Mouse (Mus musculus) testis, postnatal 14 days (tissue): Measurements from ENCODE around the gene Atf3.

Experiments
- DNase-seq: peaks from one replicate; pipeline ENCODE4 v3.0.0; 2021; ENCODE audit warnings: low spot score

Gene Atf3

DNA sequence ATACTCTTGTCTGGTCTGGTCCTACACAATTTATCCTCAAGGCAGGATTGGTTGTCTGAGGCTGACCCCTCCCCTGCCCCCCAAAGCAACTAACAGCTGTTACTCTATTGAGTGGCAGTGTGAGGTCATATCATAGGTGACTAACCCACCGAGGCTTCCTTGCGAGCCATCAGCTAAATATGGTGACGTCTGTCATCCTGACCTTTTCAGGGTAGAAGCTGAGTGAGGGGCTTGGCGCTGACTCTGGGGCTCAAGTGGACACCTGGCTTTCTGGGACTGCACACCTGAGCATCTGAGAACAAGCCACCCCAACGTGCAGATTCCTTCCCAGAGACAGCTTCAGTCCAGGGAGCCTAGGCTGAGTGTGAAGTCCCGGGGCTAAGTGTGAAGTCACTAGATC is at the start of gene Atf3:
Gene Atf3 (minus strand): TSS at position 101 of the 400 bp plus-strand sequence.
- DNase-seq = no peak

DNA sequence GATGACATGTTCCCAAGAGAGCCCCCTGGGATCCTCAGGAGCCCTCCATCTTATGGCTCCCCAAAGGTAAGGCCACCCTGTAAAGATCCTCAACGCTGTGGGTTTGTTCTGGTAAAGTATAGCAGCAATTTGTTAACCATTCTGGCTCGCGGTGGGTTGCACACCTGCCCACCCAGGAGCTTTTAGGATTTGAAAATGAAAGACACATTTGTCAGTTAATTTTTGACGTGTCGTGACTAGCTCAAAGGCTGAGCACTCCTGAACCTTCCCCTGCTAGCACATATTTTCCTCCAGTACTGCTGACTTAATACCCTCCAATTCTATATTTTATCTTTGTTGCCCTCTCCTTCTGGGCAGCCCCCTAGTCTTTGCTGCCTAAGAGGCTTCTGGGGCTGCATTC is 49.3 kb upstream of the Atf3 start:
- DNase-seq = no peak

DNA sequence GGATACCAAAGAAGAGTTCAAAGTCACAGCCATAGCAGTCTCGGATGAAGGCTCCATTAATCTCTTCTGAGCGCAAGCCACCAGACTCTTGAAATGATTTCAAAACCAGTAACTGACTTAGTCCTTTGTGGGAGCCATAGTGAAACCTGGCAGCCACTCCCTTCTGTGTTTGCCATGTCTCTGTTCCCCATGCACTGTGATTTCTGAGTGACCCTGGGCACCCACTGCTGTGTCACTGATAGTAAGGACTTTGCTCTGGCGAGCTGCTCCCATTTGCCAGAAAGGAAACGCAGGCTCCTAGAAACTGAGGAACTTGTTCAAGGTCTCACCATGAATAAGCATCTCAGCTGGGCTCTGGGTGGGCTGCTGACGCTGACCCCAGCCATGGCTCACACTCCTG is 45.6 kb upstream of the Atf3 start:
- no peak for DNase-seq

GRCm38 (mm10) chr1:191261861-191262260 is 44.0 kb upstream of the Atf3 start:
- DNase-seq = no peak

- no peak for DNase-seq
Measured at GRCm38 (mm10) chr1:191259661-191260060, 41.8 kb upstream of the Atf3 start.

GRCm38 (mm10) chr1:191259121-191259520 is 41.3 kb upstream of the Atf3 start:
- no peak for DNase-seq

GRCm38 (mm10) chr1:191258521-191258920 is 40.7 kb upstream of the Atf3 start:
- DNase-seq = no peak

GRCm38 (mm10) chr1:191257981-191258380 is 40.1 kb upstream of the Atf3 start:
- no peak for DNase-seq

DNA sequence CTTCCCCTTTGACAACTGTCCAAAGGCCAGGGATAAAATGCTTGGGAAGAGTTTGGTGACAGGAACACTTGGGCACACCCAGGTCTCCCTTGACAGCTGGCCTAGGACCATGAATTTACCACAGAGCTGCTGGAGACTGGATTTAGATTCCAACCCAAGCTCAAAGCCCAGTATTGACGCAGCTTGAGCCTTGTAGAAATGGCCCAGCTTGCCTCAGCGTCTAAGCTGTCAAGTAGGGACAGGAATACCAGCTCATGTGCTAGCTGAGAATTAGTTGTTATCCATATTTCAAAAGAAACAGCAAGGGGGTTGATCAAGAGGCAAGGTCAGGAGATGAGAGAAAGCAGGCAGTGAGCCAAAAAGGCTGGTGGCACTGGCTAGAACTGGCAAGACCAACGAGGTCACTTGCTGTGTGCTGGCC is 39.5 kb upstream of the Atf3 start:
- no peak for DNase-seq

DNA sequence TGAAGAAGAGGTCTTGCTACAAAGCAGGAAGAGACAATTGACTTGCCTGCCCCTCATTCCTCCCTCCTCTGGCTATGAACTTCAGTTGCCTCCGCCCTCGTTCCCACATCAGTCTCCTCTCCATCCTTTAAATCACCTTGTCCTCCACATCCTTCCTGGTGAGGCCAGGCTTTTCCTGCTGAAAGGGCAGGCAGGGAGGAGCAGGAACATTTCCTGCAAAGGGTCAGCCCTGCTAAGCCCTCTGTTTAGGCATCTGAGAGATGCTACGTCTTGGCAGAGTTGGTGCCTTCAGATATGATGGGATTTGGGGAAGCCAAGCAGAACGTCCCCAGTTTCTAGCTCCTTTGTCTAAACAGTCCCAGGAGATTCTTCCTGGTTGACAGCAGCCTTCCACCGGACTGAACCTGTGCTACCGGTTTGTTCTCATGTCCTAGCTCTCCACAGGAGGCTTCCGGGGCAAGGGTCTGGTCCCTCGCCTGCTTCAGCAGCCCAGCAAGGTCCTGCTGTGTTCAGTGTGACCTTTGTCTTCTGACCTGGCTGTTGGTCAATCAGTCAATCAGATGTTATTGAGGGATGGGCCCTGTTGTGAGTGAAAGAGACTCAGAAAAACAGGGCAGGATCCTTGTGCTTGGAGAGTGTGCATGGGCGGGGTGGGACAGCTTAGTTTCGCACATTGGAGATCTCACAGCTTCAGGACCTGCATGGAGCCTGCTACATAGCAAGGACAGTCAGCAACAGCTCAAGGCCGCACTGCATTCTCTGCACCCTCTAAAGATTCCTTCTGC is 38.9 kb upstream of the Atf3 start:
- DNase-seq = no peak

GRCm38 (mm10) chr1:191256134-191256533 is 38.3 kb upstream of the Atf3 start:
- no peak for DNase-seq

GRCm38 (mm10) chr1:191254448-191254847 is 36.6 kb upstream of the Atf3 start:
- no peak for DNase-seq

DNA sequence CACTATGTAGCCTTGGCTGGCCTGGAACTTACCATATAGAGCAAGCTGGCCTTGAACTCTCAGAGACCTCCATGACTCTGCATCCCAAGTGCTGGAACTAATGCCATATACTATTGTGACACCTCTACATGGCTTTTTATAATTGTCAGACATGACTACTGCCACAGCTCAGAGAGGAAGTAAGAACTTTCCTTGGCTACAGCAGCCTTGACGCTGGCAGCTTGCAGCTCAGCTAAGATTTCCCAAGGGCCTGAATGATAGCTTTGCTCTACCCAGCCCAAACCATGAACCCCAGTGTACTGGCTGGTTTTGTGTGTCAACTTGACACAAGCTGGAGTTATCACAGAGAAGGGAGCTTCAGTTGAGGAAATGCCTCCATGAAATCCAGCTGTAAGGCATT is 35.8 kb upstream of the Atf3 start:
- no peak for DNase-seq

DNA sequence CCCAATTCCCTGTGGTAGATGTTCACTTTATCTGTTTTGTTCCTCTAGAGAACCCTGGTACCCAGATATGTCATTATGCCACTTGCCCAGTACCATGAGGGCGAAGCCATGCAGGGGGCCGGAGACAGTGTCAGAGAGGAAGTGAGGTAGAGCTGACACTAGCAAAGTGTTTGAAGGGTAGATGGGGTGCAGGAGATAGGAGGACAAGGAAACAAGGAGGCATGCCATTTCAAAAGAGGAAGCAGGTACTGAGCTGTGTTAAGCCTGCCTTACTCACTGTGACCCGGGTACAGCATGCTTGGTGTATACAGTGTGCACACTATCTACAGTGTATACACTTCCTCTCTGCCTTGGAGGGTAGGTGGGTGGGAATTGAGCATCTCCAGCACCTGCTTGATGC is 32.1 kb upstream of the Atf3 start:
- DNase-seq = no peak

DNA sequence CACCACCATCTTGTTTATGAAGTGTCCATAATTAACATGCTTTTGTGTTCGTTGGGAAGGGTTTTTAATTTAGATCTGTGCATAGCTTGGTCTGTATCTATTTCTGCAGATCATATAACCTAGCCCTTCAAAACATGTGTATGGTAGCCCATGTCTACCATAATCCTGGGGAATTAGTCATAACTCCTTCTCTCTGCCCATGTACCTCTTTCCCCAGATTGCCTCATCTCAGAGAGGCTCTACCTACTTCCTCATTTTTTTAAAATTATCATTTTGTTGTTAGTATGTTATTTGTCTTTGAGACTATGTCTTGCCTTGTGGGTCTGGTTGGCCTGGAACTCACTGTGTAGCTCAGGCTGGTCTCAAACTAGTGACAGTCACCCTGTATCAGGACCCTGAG is 30.6 kb upstream of the Atf3 start:
- no peak for DNase-seq

- DNase-seq = no peak
Measured at GRCm38 (mm10) chr1:191247561-191247960, 29.7 kb upstream of the Atf3 start.

DNA sequence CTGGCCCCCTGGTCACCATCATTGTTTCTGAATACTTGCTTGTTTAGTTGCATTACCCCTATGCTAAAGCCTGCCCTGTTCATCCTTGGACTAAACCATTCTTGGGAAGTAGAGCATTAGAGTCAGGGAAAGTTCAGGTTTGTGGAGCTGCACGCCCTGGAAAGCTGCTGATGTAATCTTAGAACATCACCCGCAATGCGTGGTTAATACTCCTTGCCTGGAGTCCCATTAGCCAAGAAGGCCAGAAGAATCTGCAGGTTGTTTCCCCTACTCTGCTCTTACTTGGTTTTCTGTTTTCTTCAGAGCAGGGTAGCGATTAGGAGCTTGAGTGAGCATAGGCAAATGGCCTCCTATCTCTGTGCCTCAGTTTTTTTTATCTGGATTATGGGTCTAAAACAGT is 26.0 kb upstream of the Atf3 start:
- DNase-seq = no peak

DNA sequence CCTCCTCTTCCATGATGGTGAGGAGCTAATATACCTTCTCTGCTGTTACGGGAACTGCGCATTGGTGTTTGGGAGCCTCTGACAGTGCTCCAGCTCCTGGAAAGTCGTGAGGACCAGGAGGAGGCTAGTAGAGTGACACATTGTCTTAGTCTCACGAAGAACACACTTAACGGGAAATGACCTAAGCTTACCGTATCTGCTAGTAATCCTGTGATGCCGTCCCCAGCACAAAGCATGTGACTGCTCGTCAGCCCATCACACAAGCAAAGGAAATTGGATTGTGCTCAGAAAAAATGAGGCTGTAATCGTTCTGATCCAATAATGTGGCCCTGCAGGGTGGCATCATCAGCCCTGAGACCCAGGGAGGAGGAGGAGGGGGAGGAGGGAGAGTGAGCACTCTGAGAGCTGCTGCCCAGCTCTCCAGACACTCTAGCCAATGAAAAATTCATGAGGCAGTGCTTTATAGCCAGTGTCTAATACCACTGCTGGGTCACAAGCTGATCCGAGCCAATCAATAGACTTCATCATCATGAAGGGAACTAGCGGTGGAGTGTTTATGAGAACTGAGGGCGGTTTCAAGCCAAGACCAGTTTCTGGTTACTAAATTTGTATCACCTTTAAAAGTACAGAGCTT is 24.3 kb upstream of the Atf3 start:
- no peak for DNase-seq

DNA sequence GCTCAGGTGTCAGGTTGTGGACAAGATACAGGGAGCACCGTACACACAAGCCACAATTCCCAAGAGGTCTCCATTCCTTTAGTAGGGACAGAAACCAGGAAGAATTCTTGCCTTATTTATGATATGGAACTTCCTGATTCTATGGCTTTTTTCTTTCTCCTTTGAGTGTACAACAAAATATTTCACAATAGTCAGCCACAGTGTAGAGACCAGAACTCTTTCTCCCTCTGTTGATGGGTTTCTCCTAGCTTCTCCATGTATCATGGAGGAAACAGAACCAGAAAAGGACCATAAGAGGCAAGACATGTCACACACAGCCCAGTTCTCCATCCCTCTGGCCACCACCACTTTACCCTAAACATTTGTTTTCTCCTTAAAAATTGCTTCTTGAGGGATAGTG is 23.7 kb upstream of the Atf3 start:
- DNase-seq = no peak

GRCm38 (mm10) chr1:191239602-191240001 is 21.8 kb upstream of the Atf3 start:
- no peak for DNase-seq

- DNase-seq = no peak
Measured at GRCm38 (mm10) chr1:191235788-191236542, 18.1 kb upstream of the Atf3 start.

DNA sequence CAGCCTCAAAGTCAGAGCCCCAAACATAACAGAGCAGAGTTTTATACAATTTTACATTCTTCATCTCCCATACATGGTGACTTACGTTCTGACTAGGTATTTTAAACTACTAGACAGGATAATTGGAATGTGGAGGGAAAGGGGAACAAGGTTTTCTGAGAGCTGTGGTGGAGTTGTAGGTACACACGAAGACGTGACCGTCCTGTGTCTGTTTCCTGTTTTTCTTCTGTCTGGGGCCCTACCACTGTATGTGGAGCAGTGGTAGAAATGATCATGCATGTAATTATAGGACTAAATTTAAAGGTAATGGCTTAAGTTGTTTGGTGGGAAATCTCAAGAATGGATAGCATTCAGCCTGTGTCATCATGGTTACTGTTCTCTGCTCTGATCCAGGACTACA is 17.0 kb upstream of the Atf3 start:
- no peak for DNase-seq

DNA sequence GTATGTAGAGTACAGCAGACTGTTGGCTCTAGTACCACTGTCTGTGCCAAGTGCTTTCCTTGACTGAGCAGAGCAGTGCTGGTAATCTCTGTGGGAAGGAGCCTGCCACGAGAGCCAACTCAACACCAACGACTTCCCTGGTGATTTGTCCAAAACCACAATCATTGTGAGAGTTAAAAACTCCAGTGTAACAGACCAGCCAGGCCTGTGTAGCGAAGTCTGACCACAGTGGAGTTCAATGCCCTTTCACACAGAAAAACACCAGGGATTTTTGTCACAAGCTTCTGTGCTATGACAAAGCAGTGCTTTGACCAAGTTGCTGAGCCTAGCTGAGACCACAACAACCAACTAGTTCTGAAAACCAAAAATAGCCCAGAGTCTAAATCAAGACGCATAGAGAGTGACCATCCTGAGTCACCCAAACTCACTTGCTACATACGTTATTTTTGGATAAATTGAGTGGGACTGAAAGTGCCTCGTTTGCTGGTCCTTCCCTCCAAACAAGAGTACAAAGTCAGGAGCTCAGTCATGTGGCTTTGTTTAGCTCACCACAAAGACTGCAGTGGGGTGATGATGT is 12.6 kb upstream of the Atf3 start:
- no peak for DNase-seq
